22 mouse cellular contexts compared by ENCODE assay signal in the genomic region with DNA sequence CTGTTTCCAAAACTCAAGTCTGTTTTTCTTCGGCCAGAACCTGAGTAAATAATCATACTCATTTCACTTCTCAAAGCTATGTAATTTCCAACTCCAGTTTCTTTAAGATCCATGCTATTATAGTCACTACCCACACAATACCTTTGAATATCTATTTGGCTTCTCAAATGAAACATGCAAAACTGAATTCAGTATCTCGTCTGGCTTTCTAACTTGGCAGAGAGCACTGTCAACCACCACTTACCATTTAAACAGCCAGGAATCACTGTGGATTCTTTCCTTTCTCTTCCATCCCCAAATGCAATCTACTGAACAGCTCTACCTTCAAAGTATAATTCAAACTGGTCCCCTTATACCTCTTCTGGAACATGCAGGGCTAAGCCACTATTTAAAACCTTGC.
"Had no signal": no experiment of that assay in that cellular context is flagged by ENCODE, and none has a peak within 500 bp of the region (broad histone marks: within the 10 kb centered on the region; RNA-seq: fewer than 3 reads in every experiment).

No protein-coding gene starts in this region.

- DNase-seq: heart, postnatal 10 days; heart, postnatal 14 days; heart, postnatal 36 days; heart, postnatal 4 days; kidney, adult 11 months; kidney, adult 18-20 months; kidney, adult 2 months; kidney, adult 8-10 months; kidney, adult 9 months; kidney, postnatal 10 days; kidney, postnatal 14 days; kidney, postnatal 25 days; kidney, postnatal 36 days; kidney, postnatal 4 days; layer of hippocampus, adult 9-11 months; layer of hippocampus, postnatal 36 days had no signal

- ATAC-seq: hindbrain, embryonic 16.5 days; hindbrain, postnatal 0 days; inflammation-experienced regulatory T-cells, adult 6 months; intestine, embryonic 15.5 days; intestine, embryonic 16.5 days; intestine, postnatal 0 days had no signal
